Mouse (Mus musculus) brain, adult 2 months (tissue): Measurements from ENCODE around the gene Lax1.

Experiments
- DNase-seq: peaks from one replicate; pipeline ENCODE4 v3.0.0; 2011; ENCODE audit warnings: low read depth, low spot score

The Lax1 gene

DNA sequence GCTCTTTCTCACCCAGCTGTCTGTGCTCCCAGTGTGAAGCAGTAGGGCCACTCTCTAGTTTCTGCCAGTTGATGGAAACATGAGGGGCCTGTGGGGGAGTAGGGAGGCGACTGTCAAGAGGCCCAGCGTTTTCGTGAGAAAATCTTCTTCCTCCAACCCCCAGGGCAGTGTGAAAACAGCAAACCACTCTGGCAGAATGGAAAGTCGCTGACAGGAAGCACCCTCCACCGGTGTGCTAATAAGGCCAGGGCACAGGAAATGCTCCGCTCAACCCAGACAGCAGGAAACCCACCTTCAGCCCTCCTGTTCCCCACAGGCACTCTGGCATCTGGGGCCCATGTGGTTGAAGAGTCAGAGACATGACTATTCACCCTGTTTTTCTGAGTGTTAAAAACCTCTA, at the start of gene Lax1:
TSS of gene Lax1 (minus strand) at position 212 of the 400 bp plus-strand sequence.
- no peak for DNase-seq

GRCm38 (mm10) chr1:133736664-133737063, 46.8 kb upstream of the Lax1 start:
- peak; percentile 64 for DNase-seq

- DNase-seq, result peak; percentile 90
These were observed 46.2 kb upstream of the Lax1 start for GRCm38 (mm10) chr1:133735995-133736652.

DNA sequence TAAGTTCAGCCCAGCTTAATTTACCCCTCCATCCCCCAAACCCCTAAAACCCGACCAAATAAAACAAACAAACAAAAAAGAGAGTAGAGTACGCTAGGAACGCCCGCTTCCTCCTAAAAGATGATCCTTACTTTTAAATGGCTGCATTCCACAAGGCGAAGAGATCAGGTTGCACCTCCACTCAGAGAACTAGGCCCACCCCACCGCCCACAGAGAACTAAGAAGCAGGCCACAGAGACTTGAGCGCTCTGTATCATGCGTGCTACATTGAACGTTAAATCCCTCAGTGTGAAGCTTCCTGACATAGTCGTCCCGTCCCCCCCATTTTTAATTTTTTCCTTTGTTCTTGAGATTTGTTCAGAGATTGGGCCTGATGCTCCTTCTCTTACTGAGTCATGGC, 42.9 kb upstream of the Lax1 start:
- DNase-seq, result no peak

DNA sequence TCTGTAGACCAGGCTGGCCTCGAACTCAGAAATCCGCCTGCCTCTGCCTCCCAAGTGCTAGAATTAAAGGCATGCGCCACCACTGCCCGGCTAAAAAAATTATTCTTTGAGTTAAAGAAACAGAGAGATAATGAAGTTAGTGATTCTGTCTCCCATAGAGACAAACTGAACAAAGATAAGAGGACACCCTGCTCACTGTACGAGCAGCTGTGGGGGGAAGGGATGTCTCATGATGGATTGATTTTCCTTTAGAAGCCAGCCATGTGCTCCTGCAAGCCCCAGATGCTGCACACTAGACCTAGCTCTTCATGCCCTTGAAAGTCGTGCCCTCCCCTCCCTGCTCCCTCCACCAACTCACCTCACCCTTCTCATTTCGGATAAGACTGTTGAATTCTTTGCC, 38.4 kb upstream of the Lax1 start:
- no peak for DNase-seq

DNA sequence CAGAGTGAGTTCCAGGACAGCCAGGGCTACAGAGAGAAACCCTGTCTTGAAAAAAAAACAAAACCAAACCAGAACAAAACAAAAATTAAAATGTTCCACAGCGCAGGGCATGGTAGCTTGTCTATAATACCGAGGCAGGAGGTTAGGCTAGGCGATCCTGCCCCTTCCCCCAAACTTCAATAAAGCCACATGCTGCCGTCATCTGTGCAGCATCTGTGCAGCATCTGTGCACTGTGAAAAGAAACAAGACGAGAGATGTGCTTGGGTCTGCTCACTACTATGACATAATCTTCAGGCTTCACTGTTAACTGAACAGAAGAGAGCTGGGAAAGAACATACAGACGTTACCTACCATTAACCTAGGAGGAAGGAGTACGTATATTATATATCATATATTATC, 30.4 kb upstream of the Lax1 start:
- DNase-seq, result no peak

DNA sequence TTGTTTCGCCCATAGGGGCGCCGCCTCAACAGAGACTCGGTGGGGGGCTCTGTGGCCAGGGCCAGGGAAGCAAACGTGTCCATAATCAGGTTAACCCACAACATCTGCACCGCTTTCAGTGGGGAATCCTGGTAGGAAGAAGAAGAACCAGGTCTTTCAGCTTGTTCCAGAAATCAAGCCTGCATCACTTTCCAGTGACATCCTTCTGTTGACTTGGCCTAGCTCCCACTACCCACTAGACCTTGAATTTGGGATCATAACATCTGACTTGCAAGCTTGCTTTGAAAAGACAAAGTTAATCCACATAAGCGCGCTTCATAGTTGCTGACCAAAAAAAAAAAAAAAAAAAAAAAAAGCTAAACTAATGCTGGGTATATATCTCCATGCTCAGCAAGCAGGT, 28.9 kb upstream of the Lax1 start:
- no peak for DNase-seq

GRCm38 (mm10) chr1:133718296-133718695, 28.4 kb upstream of the Lax1 start:
- DNase-seq, result no peak

GRCm38 (mm10) chr1:133716464-133716863, 26.6 kb upstream of the Lax1 start:
- DNase-seq, result peak; percentile 18

DNA sequence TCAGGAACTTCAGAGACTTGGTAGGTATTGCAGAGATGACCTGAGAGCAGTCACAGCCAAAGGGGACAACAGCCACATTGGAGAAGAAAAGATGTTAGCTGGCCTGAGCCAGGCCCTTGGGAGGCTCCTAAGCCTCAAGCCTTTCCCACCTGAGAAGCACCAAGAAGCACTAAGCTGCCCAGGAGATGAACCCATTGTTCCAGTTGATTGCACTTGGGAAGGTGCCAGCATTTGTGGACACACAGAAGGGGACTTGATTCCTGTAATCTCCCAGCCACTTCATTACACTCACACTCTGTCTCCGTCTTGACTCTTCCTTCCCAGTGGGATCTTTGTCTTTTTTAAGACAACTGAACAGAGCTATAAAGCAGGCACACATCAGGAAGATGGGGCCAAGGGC, 25.3 kb upstream of the Lax1 start:
- no peak for DNase-seq

DNA sequence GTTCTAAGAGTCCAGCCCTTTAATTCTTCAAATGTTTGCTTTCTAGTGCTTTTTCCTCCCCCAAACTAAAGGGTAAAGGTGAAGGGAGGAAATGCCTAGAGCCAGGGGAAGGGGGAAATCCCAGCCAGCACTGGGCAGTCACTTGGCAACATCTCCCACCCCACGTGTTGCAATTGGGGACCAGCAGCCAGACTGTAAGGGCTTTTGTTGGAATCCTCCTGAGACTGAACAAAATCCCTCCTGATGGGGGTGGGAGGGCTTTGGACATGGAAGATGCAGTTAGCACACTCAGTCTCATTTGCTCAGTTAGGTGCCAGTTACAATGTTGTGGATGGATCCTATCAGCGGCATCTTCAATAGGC, 23.1 kb upstream of the Lax1 start:
- DNase-seq, result peak; percentile 6

- peak; percentile 75 for DNase-seq
These were observed 22.5 kb upstream of the Lax1 start for GRCm38 (mm10) chr1:133712288-133713008.

GRCm38 (mm10) chr1:133711376-133711775, 21.5 kb upstream of the Lax1 start:
- DNase-seq, result no peak

- no peak for DNase-seq
These were observed 21.0 kb upstream of the Lax1 start for GRCm38 (mm10) chr1:133710895-133711294.

DNA sequence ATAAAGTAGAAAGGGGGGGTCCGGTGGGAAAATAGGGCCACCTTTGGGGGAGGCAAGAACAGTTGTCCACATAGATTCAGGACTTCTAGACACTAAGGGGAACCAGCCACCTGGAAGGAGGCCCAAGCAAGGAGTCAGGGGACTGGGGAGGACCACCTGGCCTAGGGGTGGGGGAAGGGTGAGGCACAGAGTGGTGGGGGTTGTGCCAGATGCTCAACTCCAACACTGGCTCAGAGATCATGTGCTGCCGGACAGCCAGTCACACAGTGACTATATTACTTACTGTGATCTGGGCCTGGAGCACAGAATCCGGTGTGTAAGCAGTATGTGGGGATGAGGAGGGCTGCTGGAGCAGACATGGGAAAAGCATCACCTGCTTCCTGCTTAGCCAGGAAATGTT, 19.4 kb upstream of the Lax1 start:
- DNase-seq, result no peak

- DNase-seq, result peak; percentile 20
These were observed 11.9 kb upstream of the Lax1 start for GRCm38 (mm10) chr1:133701824-133702223.

- no peak for DNase-seq
These were observed 8.2 kb upstream of the Lax1 start for GRCm38 (mm10) chr1:133697935-133698620.

- DNase-seq, result peak; percentile 64
These were observed 6.0 kb upstream of the Lax1 start for GRCm38 (mm10) chr1:133695901-133696300.

DNA sequence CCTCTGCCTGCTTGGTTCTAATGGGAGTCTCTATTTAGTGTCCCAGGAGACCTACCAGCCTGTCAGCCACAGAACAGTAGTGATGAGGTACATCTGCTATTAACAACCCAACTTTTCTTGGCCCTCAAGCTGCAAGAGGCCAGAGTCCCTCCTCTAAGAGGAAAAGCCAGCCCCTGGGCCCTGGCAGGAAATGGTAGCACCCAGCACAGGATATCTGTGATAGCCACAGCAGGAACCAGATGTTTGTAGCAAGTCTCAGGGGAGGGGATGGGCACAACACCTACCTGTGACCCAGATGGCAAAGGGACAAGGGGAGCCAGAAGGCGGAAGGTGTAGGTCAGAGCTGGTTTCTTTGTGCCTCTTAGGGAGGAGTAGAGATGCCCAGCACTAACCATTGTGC, 5.0 kb upstream of the Lax1 start:
- no peak for DNase-seq

DNA sequence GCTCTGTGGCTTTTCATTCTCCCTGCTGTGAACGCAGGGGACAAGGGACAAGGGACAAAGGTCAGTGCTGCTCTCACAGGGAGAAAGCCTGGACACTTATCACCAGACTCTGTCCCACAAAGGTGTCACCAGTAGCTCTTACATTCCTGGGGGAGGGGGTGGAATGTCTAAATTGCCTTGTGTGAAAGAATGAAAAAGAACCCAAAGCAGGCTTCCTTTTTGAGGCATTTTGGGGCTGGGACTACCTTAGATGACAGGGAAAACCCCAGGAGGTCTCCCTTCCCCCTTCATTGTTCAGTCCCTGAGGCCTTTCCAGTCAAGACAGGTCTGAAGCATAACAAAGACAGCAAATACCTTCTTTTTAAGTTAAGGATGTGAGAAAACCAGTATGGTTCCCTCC, 4.4 kb upstream of the Lax1 start:
- DNase-seq, result no peak

- no peak for DNase-seq
These were observed 3.7 kb upstream of the Lax1 start for GRCm38 (mm10) chr1:133693536-133694114.

DNA sequence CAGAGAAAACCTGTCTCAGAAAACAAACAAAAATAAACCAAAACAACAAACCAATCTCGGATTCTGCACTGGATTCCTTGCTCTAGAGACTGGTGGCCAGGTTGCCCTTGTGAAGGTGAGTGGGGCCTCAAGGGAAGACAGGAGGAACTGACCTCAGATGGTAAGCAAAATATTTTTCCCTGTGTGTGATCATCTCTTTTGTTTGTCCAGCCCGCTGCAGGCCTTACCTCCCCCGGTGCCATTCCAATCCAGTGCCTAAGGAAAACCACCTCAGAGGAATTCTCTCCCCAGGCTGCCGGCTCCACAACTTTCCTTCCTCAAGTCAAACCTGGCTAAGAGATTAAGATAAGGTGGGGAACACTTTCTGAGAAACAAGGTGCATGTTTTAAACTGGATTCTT, 2.3 kb upstream of the Lax1 start:
- no peak for DNase-seq

- no peak for DNase-seq
These were observed 1.1 kb upstream of the Lax1 start for GRCm38 (mm10) chr1:133691046-133691445.
